Mouse (Mus musculus) ES-E14 (cell line): ENCODE results near the gene Gpc6. TPM values are rescaled to one million over a fixed set of nuclear protein-coding genes. Genes with fewer than 3 reads are reported as not detected.

Source experiments
- DNase-seq: peaks from one replicate; pipeline ENCODE4 v3.0.0-alpha.2; 2013; ENCODE audit warnings: low read depth, low spot score
- H3K27ac ChIP-seq: 2 replicates; pipeline ENCODE4 v1.5.1; 2012; ENCODE audit warnings: low read depth, mild to moderate bottlenecking, low read length, moderate library complexity, mixed read lengths; ENCODE audit not compliant: poor library complexity, insufficient read depth, severe bottlenecking
- H3K36me3 ChIP-seq: 2 replicates; pipeline ENCODE4 v1.6.1; 2012; ENCODE audit warnings: mild to moderate bottlenecking, low read length, moderate library complexity, mixed read lengths; ENCODE audit not compliant: control insufficient read depth, poor library complexity, insufficient read depth, severe bottlenecking
- H3K4me1 ChIP-seq, 2 experiments: fragments of 150-350 bp in 1 of 2; sonication (generic) in 1 of 2; 2 replicates each; pipeline ENCODE4 v1.6.1; 2012; ENCODE audit warnings: low read length in 2 of 2, mild to moderate bottlenecking in 1 of 2, mixed read lengths in 1 of 2; ENCODE audit not compliant: control insufficient read depth in 2 of 2, insufficient read depth in 2 of 2, poor library complexity in 1 of 2
- H3K4me3 ChIP-seq, 2 experiments: fragments of 150-350 bp in 1 of 2; sonication (generic) in 1 of 2; 2 replicates each; pipeline ENCODE4 v1.5.1; 2012; ENCODE audit warnings: low read length in 2 of 2, low read depth in 1 of 2, mild to moderate bottlenecking in 1 of 2, mixed read lengths in 1 of 2; ENCODE audit not compliant: insufficient read depth in 1 of 2, poor library complexity in 1 of 2, severe bottlenecking in 1 of 2
- H3K9ac ChIP-seq: 2 replicates; pipeline ENCODE4 v1.6.1; 2012; ENCODE audit warnings: low read depth, mild to moderate bottlenecking, low read length, mixed read lengths; ENCODE audit not compliant: poor library complexity, insufficient read depth, severe bottlenecking
- H3K9me3 ChIP-seq: fragments of 150-350 bp; sonication (generic); 2 replicates; pipeline ENCODE4 v1.6.1; 2012; ENCODE audit warnings: low read depth, mild to moderate bottlenecking, low read length; ENCODE audit not compliant: control insufficient read depth, insufficient read depth
- CHD2 ChIP-seq: IDR thresholded peaks from 2 replicates; pipeline ENCODE4 v1.6.1; 2014; ENCODE audit warnings: mild to moderate bottlenecking, low read depth, low read length, inconsistent platforms
- HCFC1 ChIP-seq: IDR thresholded peaks from 2 replicates; pipeline ENCODE4 v1.6.1; 2012; ENCODE audit warnings: low read length, inconsistent platforms, borderline replicate concordance; ENCODE audit not compliant: insufficient read depth
- MAFK ChIP-seq: IDR thresholded peaks from 2 replicates; pipeline ENCODE4 v1.6.1; 2014; ENCODE audit warnings: mild to moderate bottlenecking, low read depth, low read length, inconsistent platforms; ENCODE audit not compliant: insufficient read depth
- ZC3H11A ChIP-seq: IDR thresholded peaks from 2 replicates; pipeline ENCODE4 v1.6.1; 2012; ENCODE audit warnings: low read depth, mild to moderate bottlenecking, inconsistent platforms, low read length, borderline replicate concordance
- ZNF384 ChIP-seq: IDR thresholded peaks from 2 replicates; pipeline ENCODE4 v1.6.1; 2012; ENCODE audit warnings: low read depth, low read length, inconsistent platforms
- in situ Hi-C, 2 experiments: fragments of 600-800 bp; cut with MboI; formaldehyde crosslinking; loops; one replicate each; pipeline ENCODE4 v1.15.1; 2025; ENCODE audit warnings: low sequenced_read_pairs in 2 of 2, inconsistent platforms in 1 of 2; ENCODE audit not compliant: unreplicated experiment in 2 of 2
- total RNA-seq: library from RNA; depleted of rRNA; stranded (reverse); fragments of 300-350 nt; gene quantifications from 2 replicates; pipeline ENCODE4 v1.2.3, GENCODE M21; 2012

Gene Gpc6
- total RNA-seq, 1 experiment, result 3.2 TPM

DNA sequence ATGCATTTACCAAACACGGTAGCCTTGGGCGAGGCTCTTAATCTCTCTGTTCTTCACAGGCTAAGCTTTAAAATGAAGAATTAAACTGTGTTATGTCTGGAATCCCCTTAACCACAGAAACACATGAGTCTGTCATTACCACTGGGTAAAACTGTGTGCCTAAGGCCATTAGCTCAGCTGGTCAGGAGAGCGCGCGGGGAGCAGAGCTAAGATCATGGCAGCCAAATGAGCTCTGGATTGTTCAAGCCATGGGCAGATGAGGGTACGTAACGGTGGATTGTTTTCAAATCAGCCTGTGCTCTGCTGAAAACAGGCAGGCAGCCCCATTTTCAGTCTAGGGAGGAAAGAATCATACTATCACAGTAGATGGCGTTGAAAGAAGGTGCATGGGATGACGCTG, 859.8 kb downstream of the Gpc6 start:
- in situ Hi-C loops, result no loop called here
- DNase-seq, result no peak
- H3K36me3 ChIP-seq, result no peaks in the 10 kb centered on the region
- TF ChIP-seq CHD2 (no peak), ZNF384 (no peak), ZC3H11A (no peak), MAFK (no peak), HCFC1 (no peak)
- H3K4me1 ChIP-seq, result no peaks in the 10 kb centered on the region
- H3K9me3 ChIP-seq, result no peaks in the 10 kb centered on the region
- H3K27ac ChIP-seq, result no peak overlapping the region
- no peak overlapping the region for H3K4me3 ChIP-seq
- H3K9ac ChIP-seq, result no peak overlapping the region

GRCm38 (mm10) chr14:117785507-117786085, 860.5 kb downstream of the Gpc6 start:
- Histone ChIP-seq H3K27ac (no peak overlapping the region), H3K36me3 (no peaks in the 10 kb centered on the region), H3K9me3 (no peaks in the 10 kb centered on the region), H3K9ac (no peak overlapping the region), H3K4me1 (no peaks in the 10 kb centered on the region), H3K4me3 (no peak overlapping the region)
- DNase-seq, result no peak
- TF ChIP-seq ZNF384 (no peak), CHD2 (no peak), HCFC1 (no peak), MAFK (no peak), ZC3H11A (no peak)
- in situ Hi-C loops, result no loop called here

- TF ChIP-seq HCFC1, result no peak
- no peak for TF ChIP-seq ZNF384
- no peak for TF ChIP-seq MAFK
- no peak for TF ChIP-seq ZC3H11A
- no peak for TF ChIP-seq CHD2
- no peak overlapping the region for H3K9ac ChIP-seq
- DNase-seq, result no peak
- in situ Hi-C loops, result no loop called here
- no peak overlapping the region for H3K4me3 ChIP-seq
- H3K36me3 ChIP-seq, result no peaks in the 10 kb centered on the region
- H3K9me3 ChIP-seq, result no peaks in the 10 kb centered on the region
- no peaks in the 10 kb centered on the region for H3K4me1 ChIP-seq
- H3K27ac ChIP-seq, result no peak overlapping the region
These were observed 861.5 kb downstream of the Gpc6 start for GRCm38 (mm10) chr14:117786647-117787046.

DNA sequence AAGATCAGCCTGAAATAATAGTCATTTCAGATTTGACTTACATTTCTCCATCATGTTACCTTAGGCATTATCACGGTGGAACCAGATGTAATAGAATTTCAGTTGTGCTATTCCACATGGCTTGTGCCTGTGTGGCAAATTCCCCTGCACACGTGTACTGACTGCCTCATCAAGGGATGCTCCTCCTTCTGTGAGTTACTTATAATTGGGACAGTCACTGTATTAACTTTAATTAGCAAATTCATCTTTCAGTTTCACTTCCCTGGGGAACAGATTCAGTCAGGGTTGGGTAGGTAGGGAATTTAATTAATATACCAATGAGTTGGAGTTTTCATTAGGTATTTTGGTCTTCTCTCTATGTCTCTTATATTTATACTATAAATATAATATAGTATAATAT, 869.8 kb downstream of the Gpc6 start:
- H3K4me3 ChIP-seq, result no peak overlapping the region
- in situ Hi-C loops, result no loop called here

GRCm38 (mm10) chr14:117796661-117797060, 871.5 kb downstream of the Gpc6 start:
- no peaks in the 10 kb centered on the region for H3K36me3 ChIP-seq
- no peak overlapping the region for H3K9ac ChIP-seq
- in situ Hi-C loops, result no loop called here
- H3K4me1 ChIP-seq, result no peaks in the 10 kb centered on the region
- H3K27ac ChIP-seq, result no peak overlapping the region
- no peak overlapping the region for H3K4me3 ChIP-seq
- no peaks in the 10 kb centered on the region for H3K9me3 ChIP-seq
- DNase-seq, result no peak
- no peak for TF ChIP-seq HCFC1
- TF ChIP-seq ZNF384, result no peak
- TF ChIP-seq ZC3H11A, result no peak
- TF ChIP-seq CHD2, result no peak
- TF ChIP-seq MAFK, result no peak

More for the DNA sequence above, 869.8 kb downstream of the Gpc6 start:
- DNase-seq, result no peak
- Histone ChIP-seq H3K9me3 (no peaks in the 10 kb centered on the region), H3K36me3 (no peaks in the 10 kb centered on the region), H3K9ac (no peak overlapping the region), H3K27ac (no peak overlapping the region), H3K4me1 (no peaks in the 10 kb centered on the region)
- TF ChIP-seq HCFC1, result no peak
- TF ChIP-seq ZNF384, result no peak
- TF ChIP-seq ZC3H11A, result no peak
- TF ChIP-seq CHD2, result no peak
- TF ChIP-seq MAFK, result no peak
